Mouse (Mus musculus): ENCODE data around the gene Rap1b. TPM values are rescaled to one million over a fixed set of nuclear protein-coding genes. Genes with fewer than 3 reads are reported as not detected.

Rap1b gene
- polyA plus RNA-seq, 1 experiment from 2014 or later, result 169 TPM

DNA sequence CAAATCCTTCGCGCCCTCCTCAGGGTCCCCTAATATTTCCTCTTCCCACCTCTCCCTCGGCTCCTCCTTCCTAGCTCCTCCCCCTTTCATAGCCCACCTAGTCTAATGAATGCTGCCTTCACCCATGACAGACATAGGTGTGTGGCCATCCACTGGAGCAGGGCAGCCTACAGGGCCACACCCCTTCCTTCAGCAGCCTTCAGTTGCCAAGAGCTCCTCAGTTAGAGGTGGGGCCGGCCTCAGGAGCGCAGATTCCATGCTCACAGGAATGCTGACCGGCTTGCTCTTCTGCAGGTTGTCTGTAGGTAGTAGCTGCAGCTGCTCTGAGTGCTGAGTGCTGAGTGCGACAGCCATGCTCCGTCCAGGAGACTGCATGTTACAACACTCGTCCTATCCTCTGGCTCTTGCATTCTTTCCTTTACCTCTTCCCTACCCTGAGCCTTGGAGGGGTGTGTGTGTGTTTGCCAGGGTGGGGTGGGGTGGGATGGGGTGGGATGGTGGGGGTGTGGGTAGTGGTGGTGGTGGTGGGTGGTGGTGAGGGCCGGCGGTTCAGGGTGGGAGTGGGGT is 16.3 kb upstream of the Rap1b start:
- Histone ChIP-seq H3K4me1 (ENCODE audit: control insufficient read depth, insufficient read depth, low read depth, low read length) (no peaks in the 10 kb centered on the region), H3K9ac (ENCODE audit: low read depth, low read length) (no peak overlapping the region), H3K9me3 (ENCODE audit: control insufficient read depth, low read length) (no peaks in the 10 kb centered on the region), H3K27ac (ENCODE audit: low read depth, low read length) (no peak overlapping the region), H3K4me3 (ENCODE audit: low read length) (no peak overlapping the region), H3K4me2 (ENCODE audit: low read length) (no peak overlapping the region), H3K36me3 (ENCODE audit: control insufficient read depth, insufficient read depth, low read length) (no peaks in the 10 kb centered on the region), H3K27me3 (replicated peaks; ENCODE audit: control insufficient read depth, insufficient read depth, low read length) (no peaks in the 10 kb centered on the region)
- ATAC-seq, result no peak
- 80% methylated on average over 11 of the region's 11 CpGs for WGBS

GRCm38 (mm10) chr10:117860958-117861357 is 15.1 kb upstream of the Rap1b start:
- Histone ChIP-seq H3K4me1 (ENCODE audit: control insufficient read depth, insufficient read depth, low read depth, low read length) (no peaks in the 10 kb centered on the region), H3K27me3 (replicated peaks; ENCODE audit: control insufficient read depth, insufficient read depth, low read length) (no peaks in the 10 kb centered on the region), H3K4me2 (ENCODE audit: low read length) (no peak overlapping the region), H3K27ac (ENCODE audit: low read depth, low read length) (no peak overlapping the region), H3K36me3 (ENCODE audit: control insufficient read depth, insufficient read depth, low read length) (no peaks in the 10 kb centered on the region), H3K4me3 (ENCODE audit: low read length) (no peak overlapping the region), H3K9me3 (ENCODE audit: control insufficient read depth, low read length) (no peaks in the 10 kb centered on the region), H3K9ac (ENCODE audit: low read depth, low read length) (no peak overlapping the region)
- 83% methylated on average over 16 of the region's 16 CpGs for whole genome bisulfite sequencing
- ATAC-seq, result no peak

DNA sequence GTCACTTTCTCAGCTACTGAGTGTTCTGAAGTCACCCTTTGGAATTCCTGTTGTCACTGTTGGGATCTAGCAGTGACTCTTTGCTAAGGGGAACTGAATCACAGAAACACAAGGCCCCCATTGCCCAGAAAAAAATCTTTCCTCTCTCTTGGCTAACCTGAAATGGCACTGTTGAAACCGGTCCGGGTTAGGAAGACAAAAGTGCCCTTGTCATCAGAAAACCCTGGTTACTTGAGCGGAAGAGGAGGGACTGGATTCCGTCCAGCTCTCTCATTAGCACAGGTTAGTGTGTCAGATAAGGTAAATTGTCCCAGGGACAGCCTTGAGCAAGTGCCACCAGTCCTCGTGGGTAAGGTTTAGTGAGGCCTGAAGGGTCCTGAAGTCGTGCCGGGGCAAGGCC is 14.5 kb upstream of the Rap1b start:
- Histone ChIP-seq H3K4me2 (ENCODE audit: low read length) (no peak overlapping the region), H3K9me3 (ENCODE audit: control insufficient read depth, low read length) (no peaks in the 10 kb centered on the region), H3K4me3 (ENCODE audit: low read length) (no peak overlapping the region), H3K4me1 (ENCODE audit: control insufficient read depth, insufficient read depth, low read depth, low read length) (no peaks in the 10 kb centered on the region), H3K9ac (ENCODE audit: low read depth, low read length) (no peak overlapping the region), H3K27ac (ENCODE audit: low read depth, low read length) (no peak overlapping the region), H3K27me3 (replicated peaks; ENCODE audit: control insufficient read depth, insufficient read depth, low read length) (no peaks in the 10 kb centered on the region), H3K36me3 (ENCODE audit: control insufficient read depth, insufficient read depth, low read length) (no peaks in the 10 kb centered on the region)
- no peak for ATAC-seq
- 87% methylated on average over 7 of the region's 7 CpGs for WGBS

DNA sequence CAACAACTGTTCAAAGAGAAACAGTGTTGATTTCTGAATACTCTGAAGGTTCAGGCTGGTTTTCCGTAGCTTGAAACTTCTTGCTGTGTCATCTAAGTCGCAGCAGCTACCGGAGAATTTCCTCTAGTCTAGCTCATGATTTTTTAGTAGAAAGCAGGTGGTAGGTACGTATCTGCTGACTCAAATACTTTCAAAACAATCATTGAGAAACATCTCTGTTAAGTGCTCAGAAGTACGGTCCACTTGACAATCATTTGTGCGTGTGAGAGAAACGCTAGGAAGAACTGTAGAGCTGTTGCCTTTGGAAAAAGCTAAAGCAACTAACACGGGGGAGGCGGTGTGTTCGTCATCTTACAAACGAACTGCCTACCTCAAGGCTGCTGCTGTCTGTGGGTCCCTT is 14.0 kb upstream of the Rap1b start:
- WGBS, result 91% methylated on average over 11 of the region's 11 CpGs
- H3K36me3 ChIP-seq (ENCODE audit: control insufficient read depth, insufficient read depth, low read length), result no peaks in the 10 kb centered on the region

GRCm38 (mm10) chr10:117858241-117858640 is 12.4 kb upstream of the Rap1b start:
- no peak for ATAC-seq
- Histone ChIP-seq H3K27me3 (replicated peaks; ENCODE audit: control insufficient read depth, insufficient read depth, low read length) (no peaks in the 10 kb centered on the region), H3K4me2 (ENCODE audit: low read length) (no peak overlapping the region), H3K4me1 (ENCODE audit: control insufficient read depth, insufficient read depth, low read depth, low read length) (no peaks in the 10 kb centered on the region), H3K36me3 (ENCODE audit: control insufficient read depth, insufficient read depth, low read length) (no peaks in the 10 kb centered on the region), H3K4me3 (ENCODE audit: low read length) (no peak overlapping the region), H3K9ac (ENCODE audit: low read depth, low read length) (no peak overlapping the region), H3K27ac (ENCODE audit: low read depth, low read length) (no peak overlapping the region), H3K9me3 (ENCODE audit: control insufficient read depth, low read length) (no peaks in the 10 kb centered on the region)
- 30% methylated on average over 5 of the region's 5 CpGs for WGBS

More for the DNA sequence above, 14.0 kb upstream of the Rap1b start:
- Histone ChIP-seq H3K9ac (ENCODE audit: low read depth, low read length) (no peak overlapping the region), H3K4me1 (ENCODE audit: control insufficient read depth, insufficient read depth, low read depth, low read length) (no peaks in the 10 kb centered on the region), H3K27me3 (replicated peaks; ENCODE audit: control insufficient read depth, insufficient read depth, low read length) (no peaks in the 10 kb centered on the region), H3K4me3 (ENCODE audit: low read length) (no peak overlapping the region), H3K4me2 (ENCODE audit: low read length) (no peak overlapping the region), H3K27ac (ENCODE audit: low read depth, low read length) (no peak overlapping the region), H3K9me3 (ENCODE audit: control insufficient read depth, low read length) (no peaks in the 10 kb centered on the region)
- no peak for ATAC-seq

GRCm38 (mm10) chr10:117856001-117856720 is 10.3 kb upstream of the Rap1b start:
- 82% methylated on average over 8 of the region's 8 CpGs for WGBS
- H3K4me3 ChIP-seq (ENCODE audit: low read length), result no peak overlapping the region
- H3K27ac ChIP-seq (ENCODE audit: low read depth, low read length), result no peak overlapping the region
- H3K9ac ChIP-seq (ENCODE audit: low read depth, low read length), result no peak overlapping the region
- H3K27me3 ChIP-seq (replicated peaks; ENCODE audit: control insufficient read depth, insufficient read depth, low read length), result no peaks in the 10 kb centered on the region
- no peak for ATAC-seq
- no peaks in the 10 kb centered on the region for H3K4me1 ChIP-seq (ENCODE audit: control insufficient read depth, insufficient read depth, low read depth, low read length)
- H3K9me3 ChIP-seq (ENCODE audit: control insufficient read depth, low read length), result no peaks in the 10 kb centered on the region
- no peaks in the 10 kb centered on the region for H3K36me3 ChIP-seq (ENCODE audit: control insufficient read depth, insufficient read depth, low read length)
- H3K4me2 ChIP-seq (ENCODE audit: low read length), result no peak overlapping the region

GRCm38 (mm10) chr10:117852648-117853192 is 6.9 kb upstream of the Rap1b start:
- Histone ChIP-seq H3K36me3 (ENCODE audit: control insufficient read depth, insufficient read depth, low read length) (no peaks in the 10 kb centered on the region), H3K27ac (ENCODE audit: low read depth, low read length) (no peak overlapping the region), H3K4me3 (ENCODE audit: low read length) (no peak overlapping the region), H3K4me1 (ENCODE audit: control insufficient read depth, insufficient read depth, low read depth, low read length) (no peaks in the 10 kb centered on the region), H3K4me2 (ENCODE audit: low read length) (no peak overlapping the region), H3K9ac (ENCODE audit: low read depth, low read length) (no peak overlapping the region), H3K27me3 (replicated peaks; ENCODE audit: control insufficient read depth, insufficient read depth, low read length) (no peaks in the 10 kb centered on the region), H3K9me3 (ENCODE audit: control insufficient read depth, low read length) (no peaks in the 10 kb centered on the region)
- WGBS, result 88% methylated on average over 10 of the region's 10 CpGs
- ATAC-seq, result no peak

- ATAC-seq, result no peak
- H3K4me2 ChIP-seq (ENCODE audit: low read length), result no peak overlapping the region
- H3K9ac ChIP-seq (ENCODE audit: low read depth, low read length), result no peak overlapping the region
- peaks cover 12% of the 10 kb centered on the region for H3K4me1 ChIP-seq (ENCODE audit: control insufficient read depth, insufficient read depth, low read depth, low read length)
- H3K36me3 ChIP-seq (ENCODE audit: control insufficient read depth, insufficient read depth, low read length), result no peaks in the 10 kb centered on the region
- H3K27ac ChIP-seq (ENCODE audit: low read depth, low read length), result no peak overlapping the region
- H3K27me3 ChIP-seq (replicated peaks; ENCODE audit: control insufficient read depth, insufficient read depth, low read length), result no peaks in the 10 kb centered on the region
- H3K4me3 ChIP-seq (ENCODE audit: low read length), result no peak overlapping the region
- H3K9me3 ChIP-seq (ENCODE audit: control insufficient read depth, low read length), result no peaks in the 10 kb centered on the region
- 37% methylated on average over 3 of the region's 3 CpGs for WGBS
Measured at GRCm38 (mm10) chr10:117848981-117849380, 3.1 kb upstream of the Rap1b start.

- Histone ChIP-seq H3K9me3 (ENCODE audit: control insufficient read depth, low read length) (no peaks in the 10 kb centered on the region), H3K36me3 (ENCODE audit: control insufficient read depth, insufficient read depth, low read length) (no peaks in the 10 kb centered on the region), H3K27ac (ENCODE audit: low read depth, low read length) (peak overlapping the region; percentile 99), H3K4me2 (ENCODE audit: low read length) (peak overlapping the region; percentile 69), H3K4me3 (ENCODE audit: low read length) (no peak overlapping the region; the same call in 1 of the 2 replicates), H3K27me3 (replicated peaks; ENCODE audit: control insufficient read depth, insufficient read depth, low read length) (no peaks in the 10 kb centered on the region), H3K9ac (ENCODE audit: low read depth, low read length) (peak overlapping the region; percentile 89), H3K4me1 (ENCODE audit: control insufficient read depth, insufficient read depth, low read depth, low read length) (peaks cover 18% of the 10 kb centered on the region)
- WGBS, result 47% methylated on average over 9 of the region's 9 CpGs
- ATAC-seq, result no peak
Measured at GRCm38 (mm10) chr10:117846796-117847195, 961 bp upstream of the Rap1b start.
